11 mouse cellular contexts compared by ENCODE assay signal in the genomic region with DNA sequence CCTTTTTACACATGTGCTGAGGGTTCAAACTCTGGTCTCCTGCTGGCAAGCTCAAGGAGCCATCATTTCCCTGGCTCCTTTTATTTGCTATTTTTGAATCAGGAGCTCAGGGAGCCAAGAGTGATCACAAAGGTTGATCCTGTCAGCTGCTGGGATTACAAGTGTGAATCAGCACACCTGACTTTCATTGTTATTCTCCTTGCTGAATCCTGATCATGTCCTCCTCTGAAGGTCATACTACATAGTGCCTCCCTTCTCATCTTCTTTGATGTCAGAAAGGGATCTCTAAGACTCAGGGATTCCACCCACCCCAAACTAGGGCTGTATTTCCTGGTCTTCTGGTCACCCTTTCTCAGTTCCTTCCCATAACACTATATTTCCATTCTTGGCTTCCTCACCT.
"Had no signal": no experiment of that assay in that cellular context is flagged by ENCODE, and none has a peak within 500 bp of the region (broad histone marks: within the 10 kb centered on the region; RNA-seq: fewer than 3 reads in every experiment).

No protein-coding gene starts in this region.

- DNase-seq: left cerebral cortex, postnatal 4 days; liver; liver, embryonic 13.5 days; liver, postnatal 0 days; lung, adult 18-20 months; lung, adult 2 months; lung, embryonic 14.5 days; lung, postnatal 10 days; lung, postnatal 14 days; lung, postnatal 36 days; lung, postnatal 4 days had no signal
